Mouse (Mus musculus): ENCODE measurements around the gene Scrn1.

The Scrn1 gene

DNA sequence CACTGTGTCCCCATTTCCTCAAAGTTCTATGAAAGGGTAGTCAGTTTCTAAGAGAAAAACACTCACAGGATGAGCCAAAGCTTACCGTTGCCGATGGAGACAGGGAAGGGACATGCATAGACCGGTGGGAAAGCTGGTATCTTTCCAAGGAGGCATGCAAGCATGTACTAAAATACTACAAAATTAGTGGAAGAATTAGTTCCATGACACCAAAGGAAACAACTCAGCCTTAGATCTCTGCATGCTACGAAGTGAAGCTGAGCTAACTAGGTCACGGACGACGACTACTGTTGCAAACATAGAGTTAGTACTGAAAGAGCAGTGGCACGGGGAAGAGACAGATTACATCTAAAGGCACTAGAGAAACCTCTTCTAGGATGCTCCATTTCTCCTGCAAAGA is 20.6 kb upstream of the Scrn1 start:
- Histone ChIP-seq H3K4me1 (replicated peaks; ENCODE audit: low read depth, low read length) (peaks cover 26% of the 10 kb centered on the region), H3K4me3 (replicated peaks; ENCODE audit: low read length) (no peak overlapping the region), H3K27me3 (ENCODE audit: insufficient read depth, low read length) (no peaks in the 10 kb centered on the region), H3K9me3 (ENCODE audit: low read length) (no peaks in the 10 kb centered on the region), H3K36me3 (ENCODE audit: insufficient read depth, low read length) (no peaks in the 10 kb centered on the region)
- no peak for TF ChIP-seq POU5F1 (IDR thresholded peaks at IDR 0.05; ENCODE audit: borderline replicate concordance, low read length)
- TF ChIP-seq NANOG (IDR thresholded peaks at IDR 0.05; ENCODE audit: borderline replicate concordance, low read length) = no peak
- TF ChIP-seq CTCF (conservative IDR thresholded peaks at IDR 0.05; ENCODE audit: low read length) = no peak

DNA sequence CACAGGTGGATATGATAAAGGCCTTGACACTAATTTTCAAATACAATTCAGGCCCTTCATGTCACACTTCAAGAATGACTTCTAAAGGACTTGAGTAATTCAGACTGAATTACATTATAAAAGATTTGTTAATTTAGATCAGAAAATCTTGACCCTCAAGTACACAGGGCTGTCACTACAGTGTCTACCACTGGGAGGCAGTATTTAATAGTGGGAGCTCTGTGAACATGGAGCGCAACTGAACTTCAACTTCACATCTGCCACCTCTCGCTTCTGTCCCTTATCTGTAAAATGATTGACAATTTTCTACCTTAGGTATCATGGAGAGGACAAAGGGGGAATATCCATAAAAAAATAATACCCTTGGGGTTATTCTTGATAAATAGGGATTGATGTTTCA is 19.9 kb upstream of the Scrn1 start:
- Histone ChIP-seq H3K36me3 (ENCODE audit: insufficient read depth, low read length) (no peaks in the 10 kb centered on the region), H3K4me3 (replicated peaks; ENCODE audit: low read length) (no peak overlapping the region), H3K9me3 (ENCODE audit: low read length) (no peaks in the 10 kb centered on the region), H3K27me3 (ENCODE audit: insufficient read depth, low read length) (no peaks in the 10 kb centered on the region), H3K4me1 (replicated peaks; ENCODE audit: low read depth, low read length) (peaks cover 22% of the 10 kb centered on the region)
- peak; percentile 78 for TF ChIP-seq CTCF (conservative IDR thresholded peaks at IDR 0.05; ENCODE audit: low read length)
- no peak for TF ChIP-seq NANOG (IDR thresholded peaks at IDR 0.05; ENCODE audit: borderline replicate concordance, low read length)

DNA sequence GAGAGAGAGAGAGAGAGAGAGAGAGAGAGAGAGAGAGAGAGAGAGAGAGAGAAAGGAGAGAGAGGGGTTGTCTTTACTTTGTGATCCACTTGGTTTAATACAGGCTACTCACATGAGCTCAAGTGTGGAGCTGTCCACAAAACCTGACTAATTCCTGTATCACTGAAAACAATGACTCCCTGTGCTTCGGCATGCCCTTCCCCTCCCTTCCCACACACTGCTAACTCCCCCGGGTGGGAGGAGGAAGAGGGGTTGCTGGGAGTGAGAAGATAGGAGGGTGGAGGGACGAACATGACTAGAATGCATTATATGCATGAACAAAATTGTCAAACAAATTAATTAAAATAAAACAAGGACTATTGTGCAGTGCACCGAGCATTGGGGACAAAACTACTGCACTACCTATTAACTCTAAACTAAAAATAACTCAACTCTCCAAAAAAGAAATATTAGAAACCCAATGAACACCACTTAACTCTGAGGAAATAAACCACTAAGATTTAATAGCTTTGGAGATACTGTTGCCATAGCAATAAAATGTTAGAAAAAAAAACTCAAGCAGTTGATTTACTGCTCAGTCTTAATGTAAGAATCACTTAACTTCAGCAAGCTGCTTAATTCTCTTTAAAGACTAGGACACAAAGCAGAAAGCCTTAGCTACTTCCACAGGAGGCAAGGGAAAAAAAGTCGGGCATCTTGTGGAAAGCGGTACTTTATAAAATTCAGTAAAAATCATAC is 7.1 kb upstream of the Scrn1 start:
- TF ChIP-seq NANOG (IDR thresholded peaks at IDR 0.05; ENCODE audit: borderline replicate concordance, low read length) (no peak), POU5F1 (IDR thresholded peaks at IDR 0.05; ENCODE audit: borderline replicate concordance, low read length) (no peak), CTCF (conservative IDR thresholded peaks at IDR 0.05; ENCODE audit: low read length) (no peak)

DNA sequence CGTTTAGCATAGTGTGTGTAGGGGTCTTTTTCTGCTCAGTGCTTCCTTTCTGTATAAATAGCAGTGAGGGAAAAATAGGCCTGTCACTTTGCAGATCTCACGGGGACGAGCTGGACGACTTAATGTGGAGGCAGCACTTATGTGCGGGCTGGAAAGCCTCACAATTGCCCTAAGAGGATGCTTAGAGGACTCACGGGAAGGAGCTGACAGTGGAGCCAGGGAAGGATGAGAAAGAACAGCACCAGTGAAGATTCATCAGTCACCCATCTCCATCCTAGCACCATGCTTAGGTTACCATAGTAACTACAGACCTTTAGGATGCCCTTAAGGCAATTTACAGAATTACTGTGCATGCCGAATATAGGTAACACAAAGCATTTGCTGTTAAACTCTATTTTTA is 3.5 kb upstream of the Scrn1 start:
- H3K36me3 ChIP-seq (ENCODE audit: insufficient read depth, low read length) = no peaks in the 10 kb centered on the region
- H3K27me3 ChIP-seq (ENCODE audit: insufficient read depth, low read length) = peaks cover 23% of the 10 kb centered on the region
- TF ChIP-seq POU5F1 (IDR thresholded peaks at IDR 0.05; ENCODE audit: borderline replicate concordance, low read length) = no peak
- TF ChIP-seq CTCF (conservative IDR thresholded peaks at IDR 0.05; ENCODE audit: low read length) = no peak
- no peak for TF ChIP-seq NANOG (IDR thresholded peaks at IDR 0.05; ENCODE audit: borderline replicate concordance, low read length)
- peaks cover 18% of the 10 kb centered on the region for H3K4me1 ChIP-seq (replicated peaks; ENCODE audit: low read depth, low read length)
- no peaks in the 10 kb centered on the region for H3K9me3 ChIP-seq (ENCODE audit: low read length)
- no peak overlapping the region for H3K4me3 ChIP-seq (replicated peaks; ENCODE audit: low read length)

More for the DNA sequence above, 7.1 kb upstream of the Scrn1 start:
- no peaks in the 10 kb centered on the region for H3K9me3 ChIP-seq (ENCODE audit: low read length)
- no peaks in the 10 kb centered on the region for H3K36me3 ChIP-seq (ENCODE audit: insufficient read depth, low read length)
- H3K4me1 ChIP-seq (replicated peaks; ENCODE audit: low read depth, low read length) = no peaks in the 10 kb centered on the region
- H3K27me3 ChIP-seq (ENCODE audit: insufficient read depth, low read length) = 0 out of 2 replicates have a peak, but pooled peaks cover 3% of the 10 kb centered on the region
- H3K4me3 ChIP-seq (replicated peaks; ENCODE audit: low read length) = no peak overlapping the region

DNA sequence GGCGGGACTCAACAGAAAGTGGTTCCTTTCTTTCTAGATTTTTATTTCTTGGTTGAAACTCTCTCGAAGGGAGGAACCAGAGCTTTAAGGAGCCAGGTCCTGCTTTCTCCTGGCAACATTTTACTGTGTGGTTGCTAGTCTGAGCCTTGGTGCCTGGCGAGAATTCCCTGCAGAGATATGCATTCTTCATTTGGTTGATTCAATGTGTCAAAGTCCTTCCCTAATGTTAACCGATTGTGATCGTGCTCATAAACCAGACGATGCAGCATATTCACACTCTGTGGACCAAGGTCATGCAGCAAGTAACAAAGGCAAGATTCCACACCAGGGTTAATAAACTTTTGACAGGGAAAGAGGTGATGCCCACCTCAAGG is 244 bp upstream of the Scrn1 start:
- H3K4me1 ChIP-seq (replicated peaks; ENCODE audit: low read depth, low read length) = peaks cover 30% of the 10 kb centered on the region
- peak overlapping the region; percentile 78 for H3K4me3 ChIP-seq (replicated peaks; ENCODE audit: low read length)
- no peaks in the 10 kb centered on the region for H3K9me3 ChIP-seq (ENCODE audit: low read length)
- TF ChIP-seq CTCF (conservative IDR thresholded peaks at IDR 0.05; ENCODE audit: low read length) (no peak), NANOG (IDR thresholded peaks at IDR 0.05; ENCODE audit: borderline replicate concordance, low read length) (no peak), POU5F1 (IDR thresholded peaks at IDR 0.05; ENCODE audit: borderline replicate concordance, low read length) (no peak)
- peaks cover 27% of the 10 kb centered on the region for H3K27me3 ChIP-seq (ENCODE audit: insufficient read depth, low read length)
- no peaks in the 10 kb centered on the region for H3K36me3 ChIP-seq (ENCODE audit: insufficient read depth, low read length)

DNA sequence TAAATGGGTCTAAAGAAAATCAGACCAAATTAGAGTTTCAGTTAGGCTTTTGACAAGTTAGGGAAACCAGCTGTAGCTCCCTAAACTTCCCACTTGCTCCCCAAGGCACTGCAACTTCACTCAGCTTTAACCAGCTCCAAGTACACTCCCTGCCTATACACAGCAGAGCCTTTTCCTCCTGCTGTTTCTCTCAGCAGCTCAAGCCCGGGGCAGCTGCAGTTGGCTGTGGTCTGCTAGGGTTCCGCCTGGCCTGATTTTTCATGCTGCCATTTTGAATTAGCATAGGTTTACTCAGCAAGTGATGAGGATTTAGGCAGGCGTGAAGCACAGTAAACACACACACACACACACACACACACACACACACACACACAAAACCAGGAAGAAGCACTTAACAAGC is 1.3 kb downstream of the Scrn1 start:
- Histone ChIP-seq H3K9me3 (ENCODE audit: low read length) (no peaks in the 10 kb centered on the region), H3K27me3 (ENCODE audit: insufficient read depth, low read length) (peaks cover 27% of the 10 kb centered on the region), H3K36me3 (ENCODE audit: insufficient read depth, low read length) (no peaks in the 10 kb centered on the region), H3K4me1 (replicated peaks; ENCODE audit: low read depth, low read length) (peaks cover 30% of the 10 kb centered on the region), H3K4me3 (replicated peaks; ENCODE audit: low read length) (peak overlapping the region; percentile 78; the same call in 1 of the 2 replicates)
- no peak for TF ChIP-seq NANOG (IDR thresholded peaks at IDR 0.05; ENCODE audit: borderline replicate concordance, low read length)
- no peak for TF ChIP-seq POU5F1 (IDR thresholded peaks at IDR 0.05; ENCODE audit: borderline replicate concordance, low read length)
- TF ChIP-seq CTCF (conservative IDR thresholded peaks at IDR 0.05; ENCODE audit: low read length) = no peak

DNA sequence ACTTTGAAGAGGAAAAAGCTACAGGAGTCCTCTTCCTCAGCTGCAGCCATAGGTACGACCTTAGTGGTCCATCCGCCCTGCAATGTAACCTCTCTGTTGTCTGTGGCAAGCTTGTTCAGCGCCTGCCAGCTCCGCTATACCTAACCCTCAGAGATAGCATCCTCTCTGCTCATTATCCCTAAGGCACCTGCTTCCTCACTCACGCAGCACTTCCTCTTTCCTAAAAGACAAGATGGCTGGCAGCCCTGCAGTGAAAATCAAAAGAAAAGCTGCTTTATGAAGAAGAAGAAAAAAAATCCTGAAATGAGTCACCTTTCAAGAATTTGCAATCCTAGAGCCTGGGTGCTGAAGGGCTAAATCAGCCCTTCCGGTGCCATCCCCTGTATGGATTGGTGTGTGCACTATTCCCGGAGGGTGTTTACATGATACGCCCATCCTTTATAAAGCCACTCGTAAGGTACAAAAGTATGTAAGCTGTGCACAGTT is 1.7 kb downstream of the Scrn1 start:
- Histone ChIP-seq H3K27me3 (ENCODE audit: insufficient read depth, low read length) (peaks cover 27% of the 10 kb centered on the region), H3K4me3 (replicated peaks; ENCODE audit: low read length) (peak overlapping the region; percentile 78; the same call in 1 of the 2 replicates), H3K9me3 (ENCODE audit: low read length) (no peaks in the 10 kb centered on the region), H3K4me1 (replicated peaks; ENCODE audit: low read depth, low read length) (peaks cover 30% of the 10 kb centered on the region), H3K36me3 (ENCODE audit: insufficient read depth, low read length) (no peaks in the 10 kb centered on the region)
- TF ChIP-seq POU5F1 (IDR thresholded peaks at IDR 0.05; ENCODE audit: borderline replicate concordance, low read length) (no peak), CTCF (conservative IDR thresholded peaks at IDR 0.05; ENCODE audit: low read length) (no peak), NANOG (IDR thresholded peaks at IDR 0.05; ENCODE audit: borderline replicate concordance, low read length) (no peak)

DNA sequence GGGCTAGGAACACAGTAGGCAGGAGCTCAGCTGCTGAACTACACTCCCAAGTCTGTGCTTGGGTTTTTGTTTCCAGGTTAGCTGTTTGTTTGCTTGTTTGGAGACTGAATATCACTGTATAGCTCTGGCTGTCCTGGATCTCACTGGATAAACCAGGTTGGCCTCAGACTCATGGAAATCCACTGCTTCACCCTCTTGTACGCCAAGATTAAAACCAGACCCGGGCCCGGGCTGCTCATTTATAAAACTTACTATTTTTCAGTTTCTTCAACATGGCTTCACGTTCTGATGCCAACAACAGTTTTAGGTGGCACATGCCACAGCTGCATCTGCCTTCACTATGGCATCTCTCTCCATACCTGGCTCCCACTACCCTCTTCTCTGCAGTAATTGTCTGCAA is 2.7 kb downstream of the Scrn1 start:
- Histone ChIP-seq H3K36me3 (ENCODE audit: insufficient read depth, low read length) (no peaks in the 10 kb centered on the region), H3K4me1 (replicated peaks; ENCODE audit: low read depth, low read length) (peaks cover 30% of the 10 kb centered on the region), H3K9me3 (ENCODE audit: low read length) (no peaks in the 10 kb centered on the region), H3K4me3 (replicated peaks; ENCODE audit: low read length) (no peak overlapping the region), H3K27me3 (ENCODE audit: insufficient read depth, low read length) (peaks cover 27% of the 10 kb centered on the region)
- TF ChIP-seq NANOG (IDR thresholded peaks at IDR 0.05; ENCODE audit: borderline replicate concordance, low read length) (no peak), CTCF (conservative IDR thresholded peaks at IDR 0.05; ENCODE audit: low read length) (no peak), POU5F1 (IDR thresholded peaks at IDR 0.05; ENCODE audit: borderline replicate concordance, low read length) (no peak)
